Mouse (Mus musculus) layer of hippocampus, adult 18-20 months (tissue): Measurements from ENCODE around the gene Mlh3. TPM values are rescaled to one million over a fixed set of nuclear protein-coding genes. Genes with fewer than 3 reads are reported as not detected.
A peak's percentile ranks its signal among the peaks of the same experiment; 100 is the strongest.
"Not testable (repeated sequence)": the region's sequence is repeated elsewhere in the genome, so short reads cannot be mapped to it uniquely, and the experiment has no call there.

ENCODE experiments used
- DNase-seq, 2 experiments: peaks; one replicate each; pipeline ENCODE4 v3.0.0; 2022; ENCODE audit warnings: low spot score in 2 of 2
- total RNA-seq, 2 experiments: library from RNA; stranded (reverse); gene quantifications; 2 replicates each; pipeline ENCODE4 v1.2.3; 2021

Mlh3 gene
- total RNA-seq, 2 experiments from 2014 or later, result 18.4 to 20.5 TPM

DNA sequence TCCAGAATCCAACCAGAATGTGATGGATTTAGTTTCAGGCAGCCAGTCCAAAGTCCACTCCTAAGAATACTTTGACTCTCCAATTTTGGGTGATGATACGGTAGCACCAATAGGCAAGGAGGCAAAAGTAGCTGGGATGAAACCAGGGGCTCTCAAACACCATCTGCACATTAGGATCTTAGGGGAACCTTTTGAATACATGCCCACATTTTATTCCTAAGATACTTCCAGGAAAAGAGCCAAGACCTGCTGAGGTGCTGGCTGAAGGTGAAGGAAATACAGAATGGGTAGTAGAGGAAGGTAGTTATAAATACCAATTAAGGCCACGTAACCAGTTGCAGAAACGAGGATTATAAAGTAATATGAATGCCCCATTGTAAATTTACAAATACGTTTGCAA lies 11.4 kb upstream of the Mlh3 start:
- DNase-seq, result not testable (repeated sequence)

DNA sequence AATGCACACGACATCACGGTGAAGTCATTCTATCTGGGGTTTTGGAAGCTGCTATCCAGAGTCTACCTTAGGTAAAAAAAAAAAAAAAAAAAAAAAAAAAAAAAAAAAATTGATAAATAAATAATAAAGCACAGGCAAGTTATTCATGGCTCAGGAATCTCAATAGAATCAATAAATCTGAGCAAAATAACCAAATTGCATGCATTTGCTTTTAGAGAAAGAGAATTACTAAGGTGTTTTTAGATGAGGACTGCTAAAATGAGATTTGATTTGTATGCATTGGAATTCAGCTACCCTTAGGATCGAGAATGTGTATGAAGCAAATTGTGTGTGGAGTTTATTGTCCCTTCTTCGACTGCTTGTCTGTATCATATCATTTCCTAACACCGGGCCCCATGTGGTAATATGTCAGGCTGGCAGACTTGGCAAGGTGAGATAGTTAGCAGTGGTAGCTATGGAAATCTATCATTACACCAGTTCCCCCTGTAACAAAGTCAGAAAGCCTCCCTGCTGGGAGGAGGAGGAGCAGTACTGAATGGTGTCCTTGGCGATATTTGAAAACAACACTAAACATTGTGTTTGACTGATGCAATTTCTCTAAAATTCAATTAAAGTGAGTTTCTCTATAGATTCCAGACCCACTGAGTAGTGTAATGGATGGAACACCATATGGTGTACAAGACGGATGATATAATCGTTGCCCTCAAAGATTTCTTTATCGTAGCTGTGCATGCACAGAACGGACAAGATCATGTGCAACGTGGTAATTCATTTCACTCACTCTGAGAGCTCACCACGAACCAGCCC lies 10.6 kb upstream of the Mlh3 start:
- peak in 1 of 2 experiments; percentile 34 for DNase-seq

DNA sequence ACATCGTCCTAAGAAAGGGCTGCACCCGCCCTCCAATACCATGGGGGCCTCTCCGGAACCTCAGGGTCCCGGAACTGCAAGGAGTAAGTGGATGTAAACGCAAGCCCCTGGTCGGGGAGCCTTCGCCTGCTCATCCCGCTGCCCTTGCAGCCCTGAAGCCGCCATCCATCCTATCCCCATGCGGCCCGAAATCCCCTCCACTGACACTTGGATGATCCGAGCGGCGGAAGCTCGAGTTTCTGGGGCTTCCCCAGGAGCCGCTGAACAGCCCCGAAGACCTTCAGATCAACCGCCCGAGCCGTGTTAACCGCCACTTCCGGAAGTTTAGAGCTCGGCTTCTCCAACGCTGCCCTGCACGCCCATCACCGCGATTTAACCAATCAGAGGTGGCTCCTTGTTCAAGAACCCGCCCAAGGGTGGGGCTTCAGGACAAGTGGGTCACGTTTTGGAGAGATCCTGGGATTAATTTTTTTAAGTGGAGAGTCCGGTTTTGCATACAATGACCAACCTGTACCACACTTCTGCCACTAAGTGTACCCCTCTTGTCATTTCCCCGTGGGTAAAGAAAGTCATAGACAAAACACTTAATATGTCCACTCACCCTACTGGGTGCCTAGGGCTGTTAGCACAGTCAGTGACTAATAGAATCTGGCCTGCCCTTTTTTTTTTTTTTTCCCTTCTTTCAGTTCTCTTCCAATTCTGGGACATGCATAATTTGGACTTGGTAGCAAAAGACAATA lies 9.9 kb upstream of the Mlh3 start:
- peak; percentile 94 to 99 for DNase-seq

DNA sequence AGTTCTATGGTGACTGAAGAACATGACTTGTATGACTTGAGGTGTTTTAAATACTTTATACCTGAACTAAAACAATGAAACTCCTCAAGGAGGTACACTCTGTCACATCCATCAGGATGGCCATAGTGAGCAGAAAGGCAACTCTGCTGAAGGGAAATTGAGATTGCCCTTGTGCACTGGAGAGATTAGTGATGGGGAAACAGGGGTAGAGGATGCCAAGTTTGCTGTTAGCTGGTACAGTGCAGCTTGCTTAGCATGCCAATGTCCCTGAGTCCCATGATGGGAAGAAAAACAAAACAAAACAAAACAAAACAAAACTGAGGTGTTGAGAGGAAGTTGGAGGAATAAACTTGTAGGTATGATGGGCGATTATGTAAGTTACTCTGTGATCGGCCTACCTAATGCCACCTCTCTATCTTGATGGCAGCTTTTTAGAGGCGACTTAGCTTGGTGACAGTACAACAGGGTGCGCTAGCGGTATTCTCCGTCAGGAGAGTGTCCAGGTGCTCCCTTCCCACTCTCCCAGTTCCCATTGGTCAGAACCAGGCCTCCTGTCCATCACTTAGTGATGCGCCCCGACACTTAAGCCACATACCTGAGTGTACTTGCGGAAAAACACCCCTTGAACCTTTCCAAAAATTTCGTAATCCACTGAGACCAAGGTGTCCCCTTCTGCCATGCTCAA lies 9.1 kb upstream of the Mlh3 start:
- DNase-seq, result peak in 1 of 2 experiments; percentile 18

DNA sequence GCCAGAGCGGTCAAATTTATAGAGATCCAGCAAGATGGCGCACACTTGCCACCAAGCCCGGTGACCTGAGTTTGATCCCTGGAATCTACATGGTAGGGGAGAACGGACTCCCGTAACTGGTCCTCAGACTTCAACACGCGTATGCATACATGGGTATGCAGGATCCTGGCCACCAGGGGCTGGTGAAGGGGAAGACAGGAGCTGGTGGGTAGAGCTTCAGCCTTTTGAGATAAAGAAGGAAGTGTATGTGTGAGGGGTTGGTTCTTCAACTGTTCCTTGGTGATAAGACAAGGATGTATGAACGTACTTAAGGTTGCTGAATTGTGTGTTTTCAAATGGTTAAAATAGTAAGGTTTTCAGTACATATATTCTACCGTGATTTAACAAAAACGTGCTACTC lies 8.5 kb upstream of the Mlh3 start:
- DNase-seq, result no peak

DNA sequence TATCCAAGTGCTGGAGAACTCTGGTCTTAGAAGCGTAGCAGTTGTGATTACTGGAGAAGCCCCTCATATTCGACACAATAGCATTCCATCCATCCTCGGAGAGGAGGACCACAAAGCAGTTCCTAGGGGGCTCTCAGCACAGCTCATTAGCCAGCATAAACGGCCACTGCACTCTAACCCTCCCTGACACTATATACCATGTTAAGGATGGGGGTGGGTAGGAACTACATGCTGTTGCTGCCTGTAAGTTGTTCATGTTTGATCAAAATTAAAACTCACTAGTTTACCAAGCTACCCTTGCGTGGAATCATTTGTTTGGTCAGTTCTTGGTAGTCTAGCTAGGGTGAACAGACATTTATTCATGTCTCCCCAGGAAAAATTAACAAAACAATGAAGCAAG lies 5.9 kb upstream of the Mlh3 start:
- DNase-seq, result no peak

DNA sequence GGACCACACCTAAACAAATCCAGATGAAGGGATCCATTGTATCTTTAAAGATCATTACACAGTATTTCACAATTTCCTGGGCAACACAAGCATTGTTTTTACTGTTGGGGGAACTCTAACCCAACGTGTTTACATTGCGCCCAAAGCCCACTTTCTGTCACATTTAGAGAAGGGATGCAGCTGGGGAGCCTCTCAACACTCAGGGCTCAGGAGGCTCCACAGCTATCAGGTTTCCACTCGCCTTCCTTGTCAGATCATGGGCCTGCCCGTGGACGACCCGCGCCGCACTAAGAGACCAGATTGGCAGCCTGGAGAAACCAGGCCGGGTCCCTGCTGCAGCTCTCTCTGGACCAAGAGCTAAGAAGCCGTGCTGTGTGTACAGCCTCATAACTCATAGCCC lies 3.1 kb upstream of the Mlh3 start:
- DNase-seq, result no peak

DNA sequence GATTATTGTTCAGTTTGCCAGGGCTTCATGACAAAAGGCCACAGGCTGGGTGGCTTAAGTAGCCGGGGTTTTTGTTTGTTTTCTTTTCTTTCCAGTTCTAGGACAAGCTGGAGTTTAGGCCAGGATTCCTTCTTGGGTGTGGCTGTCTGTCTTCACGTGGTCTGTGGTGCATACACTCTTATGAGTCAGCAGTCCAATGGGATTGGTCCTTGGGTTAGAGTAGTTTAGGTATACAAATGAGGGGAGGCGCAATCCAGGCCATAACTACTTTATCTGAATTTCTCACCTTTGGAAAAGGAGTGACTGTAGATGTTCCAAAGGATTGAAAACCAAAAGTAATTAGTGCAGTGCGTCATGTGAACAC lies 1.4 kb upstream of the Mlh3 start:
- no peak for DNase-seq

DNA sequence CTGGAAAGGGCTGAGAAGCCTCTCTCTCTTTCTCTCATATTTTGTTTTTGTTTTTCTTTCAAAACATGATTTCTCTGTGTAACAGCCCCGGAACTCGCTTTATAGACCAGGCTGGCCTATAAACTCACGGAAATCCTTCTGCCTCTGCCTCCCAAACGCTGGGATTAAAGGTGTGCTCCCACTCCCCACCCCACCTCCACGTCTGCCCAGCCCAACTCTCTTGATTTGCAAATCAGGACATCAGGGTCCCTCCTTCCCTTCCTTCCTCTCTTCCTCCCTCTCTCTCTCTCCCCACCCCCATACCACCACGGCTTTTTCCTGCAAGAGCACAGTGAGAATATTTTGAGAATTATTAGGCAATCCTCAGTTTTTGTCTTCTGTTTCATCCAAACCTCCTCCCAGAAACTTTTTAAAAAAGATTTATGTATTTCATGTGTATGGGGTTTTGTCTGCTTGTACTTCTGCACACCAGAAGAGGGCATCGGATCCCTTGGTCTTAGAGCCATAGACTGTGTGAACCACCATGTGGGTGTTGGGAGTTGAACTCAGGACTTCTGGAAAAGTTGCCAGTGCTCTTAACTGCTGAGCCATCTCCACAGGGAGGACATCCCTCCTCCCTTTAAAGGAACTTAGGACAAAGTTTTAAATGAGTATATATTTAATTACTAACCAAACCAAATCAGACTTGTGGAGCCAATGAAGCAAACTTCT lies 888 bp upstream of the Mlh3 start:
- no peak for DNase-seq

DNA sequence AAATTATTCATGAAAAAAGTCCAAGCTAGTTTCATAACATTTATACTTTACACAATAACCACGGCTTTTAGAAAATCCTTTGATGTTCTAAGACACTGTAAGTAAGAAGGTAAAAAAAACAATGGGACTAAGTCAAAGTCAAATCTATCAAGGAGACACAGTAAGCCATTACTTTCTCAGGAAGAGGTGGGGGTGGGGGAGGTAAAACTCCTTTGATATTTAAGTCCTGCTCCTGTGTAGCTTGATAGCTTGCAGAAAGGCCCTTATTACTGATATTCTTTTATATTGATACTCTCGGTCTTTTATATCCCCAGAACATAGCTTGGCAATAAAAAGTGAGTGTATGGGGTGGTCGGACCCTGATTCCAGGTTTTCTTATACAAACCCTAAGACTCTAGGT lies 578 bp downstream of the Mlh3 start:
- DNase-seq, result peak in 1 of 2 experiments; percentile 9

DNA sequence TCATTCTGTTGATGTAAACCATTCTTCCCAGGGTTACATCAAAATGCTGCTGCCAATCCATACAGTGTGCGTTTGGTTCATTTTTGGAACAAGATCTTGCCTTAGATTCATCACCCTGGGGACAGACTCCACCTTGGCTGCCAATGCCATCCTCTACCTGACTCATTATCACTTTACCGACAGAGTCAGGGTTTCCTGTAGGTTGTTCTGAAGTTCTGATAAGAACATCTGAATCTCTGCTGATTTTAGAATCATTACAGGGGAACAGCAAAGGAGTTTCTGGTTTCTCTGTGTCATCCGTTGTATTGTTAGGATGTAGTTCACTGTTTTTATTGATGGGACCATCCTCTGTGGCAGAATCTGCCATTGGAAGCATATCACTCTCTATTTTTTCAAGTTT lies 4.2 kb downstream of the Mlh3 start:
- no peak for DNase-seq

DNA sequence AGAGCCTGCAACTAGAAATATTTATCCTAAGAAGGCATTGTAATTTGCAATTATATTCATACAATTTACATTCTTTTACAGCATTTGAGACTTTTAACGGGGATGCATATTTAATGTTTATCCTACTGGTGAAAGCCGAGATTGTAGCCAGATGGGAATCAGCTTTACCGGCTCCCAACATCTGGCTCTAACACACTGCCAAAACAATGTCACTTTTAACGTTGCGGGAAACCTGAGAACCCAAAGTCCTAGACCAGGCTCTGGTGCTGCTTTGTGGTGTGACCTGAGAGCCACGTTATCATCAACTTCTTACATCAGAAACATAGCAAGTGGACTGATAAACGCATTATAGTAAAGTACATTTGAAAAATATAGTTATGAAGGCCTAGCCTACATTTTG lies 5.5 kb downstream of the Mlh3 start:
- no peak for DNase-seq

DNA sequence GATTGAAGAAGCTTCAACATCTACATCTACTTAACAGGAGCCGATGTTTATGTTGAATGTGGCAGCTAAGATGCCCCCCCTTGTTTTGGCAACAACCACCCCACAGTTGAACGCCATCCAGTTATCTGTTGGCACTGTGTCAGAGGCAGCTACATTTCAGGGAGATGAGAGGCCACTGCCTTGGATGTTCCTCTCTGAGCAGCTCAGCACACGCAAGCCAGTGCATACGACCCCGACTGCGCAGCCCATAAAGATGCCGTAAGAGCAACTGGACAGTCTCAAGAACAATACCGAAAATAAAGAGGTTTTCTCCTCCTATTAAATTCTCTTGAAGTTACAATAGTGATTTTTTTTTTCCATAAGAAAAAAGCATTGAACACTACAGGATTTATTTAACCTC lies 5.9 kb downstream of the Mlh3 start:
- DNase-seq, result no peak

DNA sequence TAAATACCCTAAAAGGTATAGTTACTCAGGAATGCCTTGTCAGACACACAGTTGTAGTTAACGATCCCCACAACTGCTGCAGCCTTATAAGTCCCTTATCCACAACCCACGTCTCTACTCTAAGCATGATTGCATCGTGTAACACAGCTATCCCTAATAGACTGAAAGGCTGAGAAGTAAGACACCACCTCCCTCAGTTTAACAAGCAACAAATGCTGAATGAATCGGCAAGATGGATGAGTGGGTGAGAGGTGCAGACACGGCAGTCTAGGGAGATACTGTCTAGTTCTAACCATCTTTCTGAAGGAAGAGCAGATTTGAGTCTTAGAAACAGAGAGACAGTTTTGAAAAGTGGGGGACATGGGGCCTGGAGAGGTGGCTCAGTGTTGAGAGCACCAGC lies 7.2 kb downstream of the Mlh3 start:
- DNase-seq, result peak in 1 of 2 experiments; percentile 41

DNA sequence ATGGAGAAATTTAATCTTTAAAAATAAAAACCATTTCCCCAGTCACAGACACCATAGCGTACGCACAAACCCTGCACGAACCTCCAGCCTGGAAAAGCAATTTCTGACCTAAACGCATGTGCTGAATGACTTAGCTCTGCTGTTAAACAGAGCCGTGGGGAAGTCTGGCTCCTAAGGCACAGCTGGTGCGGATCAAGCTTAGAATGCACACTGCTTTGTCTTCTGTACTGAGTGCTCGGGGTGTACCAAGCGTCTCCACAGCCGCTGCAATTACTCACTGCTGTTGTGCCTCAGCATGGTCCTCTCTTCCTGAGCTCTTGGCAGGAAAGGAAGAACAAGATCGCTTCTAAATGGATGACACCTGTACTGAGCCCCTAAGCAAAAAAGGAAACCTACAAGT lies 7.9 kb downstream of the Mlh3 start:
- peak in 1 of 2 experiments; percentile 27 for DNase-seq

DNA sequence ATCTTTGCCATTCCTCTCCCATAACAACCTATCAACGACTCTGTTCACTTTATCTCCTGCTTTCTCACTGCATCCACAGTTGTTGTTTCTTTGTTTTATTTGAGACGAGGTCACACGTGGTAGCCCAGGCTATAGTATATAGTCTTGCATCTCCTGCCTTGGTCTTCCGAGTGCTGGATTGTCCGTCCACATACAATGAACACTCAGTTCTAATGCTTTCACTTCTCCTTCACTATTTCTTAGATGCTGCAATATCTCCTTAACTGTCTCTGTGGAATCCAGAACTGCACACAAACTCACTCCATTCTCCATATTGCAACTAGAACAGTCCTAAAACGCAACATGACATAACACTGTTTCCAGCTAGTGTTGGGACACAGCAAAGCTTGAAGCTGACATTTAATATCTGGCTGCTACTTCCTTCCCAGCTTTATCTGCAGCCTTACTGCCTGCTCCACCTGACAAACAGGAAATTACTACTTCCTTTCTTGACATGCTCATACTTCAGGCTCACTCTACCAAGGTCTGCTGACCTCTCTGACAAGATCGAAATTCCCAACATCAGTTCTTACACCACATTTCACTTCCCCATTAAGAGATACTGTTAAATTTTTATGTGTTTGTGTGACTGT lies 13.3 kb downstream of the Mlh3 start:
- no peak for DNase-seq

DNA sequence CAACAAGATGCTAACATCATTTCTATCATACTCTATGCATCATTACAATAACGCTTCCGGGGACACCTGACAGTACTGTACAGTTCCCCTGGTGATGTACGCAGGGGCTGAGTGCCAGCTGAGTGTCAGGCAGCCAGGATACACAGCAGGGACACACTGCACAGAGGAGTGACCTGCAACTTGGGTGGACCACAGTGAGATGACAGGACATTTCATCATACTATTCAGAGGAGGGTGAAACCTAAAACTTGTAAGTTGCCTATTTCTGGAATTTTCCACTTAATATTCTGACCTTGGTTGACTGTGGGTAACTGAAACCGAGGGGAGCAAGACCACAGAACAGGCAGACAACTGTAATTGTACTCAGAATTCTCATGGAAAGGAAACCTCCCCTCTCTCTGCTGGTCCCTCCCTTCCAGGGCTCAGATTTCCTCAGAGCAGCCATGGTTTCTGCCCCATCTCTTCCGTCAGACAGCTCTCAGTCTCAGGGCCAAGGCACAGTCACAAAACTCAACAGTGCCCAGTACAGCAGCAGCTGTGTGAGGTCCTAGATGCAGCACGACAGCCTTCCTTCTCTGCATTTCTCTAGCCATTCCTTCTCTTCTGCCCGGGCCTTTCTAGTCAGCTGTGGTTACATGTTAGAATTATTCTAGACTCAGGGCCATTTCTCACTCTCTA lies 14.2 kb downstream of the Mlh3 start:
- no peak for DNase-seq

DNA sequence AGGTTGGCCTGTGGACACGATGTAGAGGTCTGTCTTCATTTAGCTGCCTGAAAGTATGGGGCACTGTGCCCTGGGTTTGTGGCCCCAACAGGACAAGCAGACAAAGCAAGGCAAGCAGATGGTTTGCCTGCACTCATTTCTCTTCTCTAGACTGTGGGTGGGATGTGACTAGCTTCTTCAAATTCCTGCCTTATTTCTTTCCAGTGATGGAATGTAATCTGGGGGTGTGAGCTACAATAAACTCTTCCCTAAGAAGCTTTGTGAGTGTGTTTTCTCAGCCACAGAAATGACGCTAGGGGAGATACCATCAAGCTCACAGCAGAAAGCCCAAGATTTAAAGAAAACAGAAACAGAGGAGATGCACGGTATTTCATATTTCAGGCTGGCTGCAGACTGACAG lies 18.3 kb downstream of the Mlh3 start:
- DNase-seq, result no peak

DNA sequence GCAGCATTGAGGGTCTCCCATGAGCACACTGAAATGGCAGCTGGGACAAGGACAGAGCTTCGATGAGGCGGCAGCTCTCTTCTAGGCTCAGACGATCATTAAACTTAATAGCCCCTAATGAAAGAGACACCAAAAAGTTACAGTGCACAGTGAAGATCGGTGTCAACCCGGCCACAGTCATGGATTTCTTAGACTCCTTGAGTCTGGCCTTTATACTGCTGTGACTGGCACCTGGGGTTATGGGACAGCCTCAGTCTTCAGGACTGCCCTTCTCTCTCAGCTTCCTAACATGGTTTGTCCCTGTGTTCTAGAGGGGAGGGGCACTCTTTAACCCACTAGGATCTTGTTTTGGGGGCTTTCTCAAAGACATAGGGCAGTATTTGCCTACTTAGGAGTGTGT lies 32.8 kb downstream of the Mlh3 start:
- no peak for DNase-seq
